Mouse (Mus musculus) liver, embryonic 13.5 days (tissue): ENCODE results near the gene BC030867. TPM values are rescaled to one million over a fixed set of nuclear protein-coding genes. Genes with fewer than 3 reads are reported as not detected.

Experiments
- ATAC-seq: fragments of 200-750 bp; cut with Nextera tagmentation; 2 replicates; pipeline ENCODE4 v1.8.0; 2017; ENCODE audit warnings: low read depth, mild to moderate bottlenecking, moderate number of reproducible peaks, moderate library complexity
- DNase-seq: peaks from one replicate; pipeline ENCODE4 v3.0.0; 2022
- H3K27ac ChIP-seq: fragments of 300-500 bp; sonication (generic); 2 replicates; pipeline ENCODE4 v1.5.1; 2015; ENCODE audit warnings: moderate library complexity, mild to moderate bottlenecking, inconsistent platforms
- H3K27me3 ChIP-seq: fragments of 300-500 bp; sonication (generic); 2 replicates; pipeline ENCODE4 v1.6.1; 2015; ENCODE audit warnings: mild to moderate bottlenecking, inconsistent platforms
- H3K36me3 ChIP-seq: fragments of 300-500 bp; sonication (generic); 2 replicates; pipeline ENCODE4 v1.6.1; 2015; ENCODE audit warnings: mild to moderate bottlenecking, inconsistent platforms
- H3K4me1 ChIP-seq: fragments of 300-500 bp; sonication (generic); replicated peaks from 2 replicates; pipeline ENCODE4 v1.6.1; 2015; ENCODE audit warnings: inconsistent platforms
- H3K4me2 ChIP-seq: fragments of 300-500 bp; sonication (generic); 2 replicates; pipeline ENCODE4 v1.6.1; 2015; ENCODE audit warnings: inconsistent platforms, mild to moderate bottlenecking, moderate library complexity
- H3K4me3 ChIP-seq: fragments of 300-500 bp; sonication (generic); replicated peaks from 2 replicates; pipeline ENCODE4 v1.5.1; 2015; ENCODE audit warnings: mild to moderate bottlenecking, inconsistent platforms
- H3K9ac ChIP-seq: fragments of 300-500 bp; sonication (generic); 2 replicates; pipeline ENCODE4 v1.6.1; 2015; ENCODE audit warnings: mild to moderate bottlenecking, inconsistent platforms
- H3K9me3 ChIP-seq: fragments of 300-500 bp; sonication (generic); replicated peaks from 2 replicates; pipeline ENCODE4 v1.6.1; 2016; ENCODE audit warnings: inconsistent platforms
- WGBS: fragments of 180-500 bp; shearing (Covaris S2); methylation state at CpG from one replicate; pipeline ENCODE4 v1.1.7; 2015; ENCODE audit not compliant: insufficient replicate concordance; 5-methylcytosine and 5-hydroxymethylcytosine counted together
- polyA plus RNA-seq: library from polyadenylated mRNA; unstranded; fragments of >200 nt; fragmentation: Nextera tagmentation; extraction: Ambion mirVana; gene quantifications from 2 replicates; pipeline ENCODE4 v1.2.1, GENCODE M21; 2015

The BC030867 gene
- polyA plus RNA-seq, 1 experiment from 2014 or later: 14.6 TPM

- Histone ChIP-seq H3K4me3 (no peak overlapping the region), H3K9ac (no peak overlapping the region), H3K27me3 (no peaks in the 10 kb centered on the region), H3K9me3 (no peaks in the 10 kb centered on the region), H3K36me3 (0 out of 2 replicates have a peak, but pooled peaks cover 3% of the 10 kb centered on the region), H3K4me1 (peaks cover 90% of the 10 kb centered on the region), H3K27ac (peak overlapping the region; percentile 65), H3K4me2 (peak overlapping the region; percentile 41)
- 72% methylated on average over 11 of the region's 11 CpGs for WGBS
- ATAC-seq (no peak), DNase-seq (no peak)
Measured at GRCm38 (mm10) chr11:102215511-102215910, 33.2 kb upstream of the BC030867 start.

GRCm38 (mm10) chr11:102216056-102216885 lies 32.4 kb upstream of the BC030867 start:
- H3K9me3 ChIP-seq: no peaks in the 10 kb centered on the region
- peaks cover 90% of the 10 kb centered on the region for H3K4me1 ChIP-seq
- no peaks in the 10 kb centered on the region; the same call in 1 of the 2 replicates for H3K27me3 ChIP-seq
- DNase-seq: no peak
- no peak for ATAC-seq
- H3K9ac ChIP-seq: peak overlapping the region; percentile 31; the same call in 1 of the 2 replicates
- peak overlapping the region; percentile 65 for H3K27ac ChIP-seq
- H3K4me2 ChIP-seq: peak overlapping the region; percentile 85
- 47% methylated on average over 12 of the region's 12 CpGs for WGBS
- peak overlapping the region; percentile 61; the same call in 1 of the 2 replicates for H3K4me3 ChIP-seq
- H3K36me3 ChIP-seq: 0 out of 2 replicates have a peak, but pooled peaks cover 3% of the 10 kb centered on the region

DNA sequence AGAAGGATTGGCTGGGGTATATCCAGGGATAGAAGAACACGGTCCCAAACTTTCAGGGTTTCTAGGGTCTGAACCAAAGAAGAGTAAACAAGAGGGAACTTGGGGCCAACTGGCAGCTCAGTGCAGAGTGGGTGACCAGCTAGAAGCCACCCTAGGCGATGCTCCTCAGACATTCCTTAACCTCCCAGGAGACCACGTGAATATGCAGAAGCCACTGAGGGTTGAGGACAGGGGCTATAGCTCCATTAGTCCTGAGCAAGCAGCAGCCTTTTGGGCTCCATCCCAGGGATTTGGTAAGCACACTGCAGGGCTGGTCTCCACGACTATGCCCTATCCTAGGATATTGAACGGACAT lies 31.8 kb upstream of the BC030867 start:
- ATAC-seq (no peak), DNase-seq (no peak)
- WGBS: 55% methylated on average over 5 of the region's 5 CpGs
- Histone ChIP-seq H3K9ac (no peak overlapping the region), H3K4me2 (peak overlapping the region; percentile 85), H3K27ac (peak overlapping the region; percentile 54), H3K4me3 (peak overlapping the region; percentile 61; the same call in 1 of the 2 replicates), H3K27me3 (no peaks in the 10 kb centered on the region; the same call in 1 of the 2 replicates), H3K36me3 (0 out of 2 replicates have a peak, but pooled peaks cover 2% of the 10 kb centered on the region), H3K9me3 (no peaks in the 10 kb centered on the region), H3K4me1 (peaks cover 91% of the 10 kb centered on the region)

DNA sequence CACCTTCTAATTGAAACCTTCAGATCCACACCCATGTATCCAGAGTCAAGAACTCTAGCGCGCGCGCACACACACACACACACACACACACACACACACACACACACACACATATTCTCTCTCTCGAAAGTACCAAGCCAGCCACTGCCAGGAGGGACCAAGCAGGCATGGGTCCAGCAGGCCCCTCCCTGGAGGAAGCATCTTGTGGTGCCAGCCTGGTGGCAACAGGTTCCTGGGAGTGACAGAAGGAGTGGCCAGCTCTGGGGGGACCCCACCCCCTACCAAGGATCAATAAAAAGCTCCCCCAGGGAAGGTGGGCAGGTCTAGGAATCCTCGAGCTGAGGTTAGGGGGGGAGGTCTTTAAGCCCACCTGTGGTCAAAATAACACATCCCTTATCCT lies 31.3 kb upstream of the BC030867 start:
- H3K4me3 ChIP-seq: peak overlapping the region; percentile 61
- H3K4me1 ChIP-seq: peaks cover 90% of the 10 kb centered on the region
- DNase-seq (no peak), ATAC-seq (no peak)
- WGBS: 52% methylated on average over 6 of the region's 6 CpGs
- H3K27ac ChIP-seq: no peak overlapping the region
- H3K36me3 ChIP-seq: no peaks in the 10 kb centered on the region
- H3K27me3 ChIP-seq: no peaks in the 10 kb centered on the region; the same call in 1 of the 2 replicates
- no peaks in the 10 kb centered on the region for H3K9me3 ChIP-seq
- H3K9ac ChIP-seq: peak overlapping the region; percentile 69; the same call in 1 of the 2 replicates
- peak overlapping the region; percentile 85 for H3K4me2 ChIP-seq

GRCm38 (mm10) chr11:102217876-102218430 lies 30.7 kb upstream of the BC030867 start:
- Histone ChIP-seq H3K9me3 (no peaks in the 10 kb centered on the region), H3K4me2 (peak overlapping the region; percentile 85), H3K9ac (peak overlapping the region; percentile 69), H3K27ac (peak overlapping the region; percentile 71), H3K27me3 (no peaks in the 10 kb centered on the region; the same call in 1 of the 2 replicates), H3K4me3 (peak overlapping the region; percentile 61), H3K4me1 (peaks cover 92% of the 10 kb centered on the region), H3K36me3 (no peaks in the 10 kb centered on the region)
- WGBS: 32% methylated on average over 7 of the region's 7 CpGs
- no peak for ATAC-seq
- no peak for DNase-seq

DNA sequence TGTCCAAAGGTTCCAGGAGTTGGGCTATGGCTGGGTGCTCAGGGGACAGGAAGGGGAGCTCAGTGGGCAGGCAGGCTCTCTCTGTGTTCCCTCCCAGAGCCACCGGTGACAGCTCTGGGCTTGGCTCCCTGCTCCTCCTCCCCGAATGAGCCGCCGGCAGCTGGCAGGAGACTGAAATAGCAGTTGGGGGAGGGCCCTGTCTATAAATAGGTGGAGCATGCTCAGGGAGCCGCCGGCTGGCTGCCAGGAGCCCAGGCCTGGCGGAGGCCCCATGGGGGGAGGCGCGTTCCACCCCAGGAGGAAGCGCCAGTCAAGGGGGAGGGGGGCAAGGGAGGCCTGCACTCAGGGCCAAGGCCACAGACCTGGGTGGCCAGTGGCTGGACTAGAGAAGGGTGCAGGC lies 29.9 kb upstream of the BC030867 start:
- peaks cover 4% of the 10 kb centered on the region; the same call in 1 of the 2 replicates for H3K27me3 ChIP-seq
- H3K27ac ChIP-seq: peak overlapping the region; percentile 71
- H3K4me1 ChIP-seq: peaks cover 94% of the 10 kb centered on the region
- H3K4me2 ChIP-seq: peak overlapping the region; percentile 85
- no peaks in the 10 kb centered on the region for H3K9me3 ChIP-seq
- DNase-seq: peak; percentile 78
- H3K4me3 ChIP-seq: peak overlapping the region; percentile 61
- H3K36me3 ChIP-seq: no peaks in the 10 kb centered on the region
- 0% methylated on average over 10 of the region's 10 CpGs for WGBS
- H3K9ac ChIP-seq: peak overlapping the region; percentile 69
- peak; percentile 85 for ATAC-seq

DNA sequence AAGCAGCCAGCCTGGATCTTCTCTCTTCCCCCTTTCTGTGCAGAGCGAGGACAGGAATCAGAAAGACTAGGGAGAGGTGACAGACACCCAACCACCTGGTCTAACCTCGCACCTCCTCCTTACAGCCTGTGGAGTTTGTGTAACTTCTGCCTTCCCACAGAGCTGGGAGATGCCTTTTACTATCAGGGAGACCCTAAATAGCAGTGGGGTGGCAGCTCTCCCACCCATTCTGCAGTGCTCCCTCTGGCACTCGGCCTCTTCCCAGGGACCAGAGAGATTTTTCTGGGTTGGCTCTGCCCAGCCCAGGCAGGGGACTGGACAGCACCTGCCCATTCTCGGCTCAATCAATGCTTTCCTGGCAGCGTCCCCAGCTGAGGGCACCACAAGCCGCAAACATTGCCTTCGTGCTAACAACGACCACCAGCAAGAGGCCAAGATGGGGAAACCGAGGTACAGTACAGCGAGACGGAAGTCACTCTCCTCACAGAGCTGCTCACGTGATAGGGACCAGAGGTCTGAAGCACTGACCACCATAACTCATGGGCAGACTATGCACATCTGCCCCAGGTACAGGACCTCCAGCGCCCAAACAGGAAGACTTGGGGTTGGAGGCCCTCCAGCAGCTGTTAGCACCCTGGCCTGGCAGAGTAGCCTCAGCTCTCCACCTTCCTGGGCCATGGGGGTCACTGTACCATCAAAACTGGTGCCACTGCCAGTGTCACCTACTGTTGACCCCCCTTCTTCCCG lies 29.3 kb upstream of the BC030867 start:
- ATAC-seq (no peak), DNase-seq (no peak)
- 52% methylated on average over 14 of the region's 14 CpGs for WGBS
- no peaks in the 10 kb centered on the region for H3K36me3 ChIP-seq
- H3K4me3 ChIP-seq: peak overlapping the region; percentile 61
- no peaks in the 10 kb centered on the region for H3K9me3 ChIP-seq
- peaks cover 94% of the 10 kb centered on the region for H3K4me1 ChIP-seq
- peak overlapping the region; percentile 85 for H3K4me2 ChIP-seq
- H3K9ac ChIP-seq: peak overlapping the region; percentile 69
- H3K27me3 ChIP-seq: peaks cover 4% of the 10 kb centered on the region
- H3K27ac ChIP-seq: peak overlapping the region; percentile 71

DNA sequence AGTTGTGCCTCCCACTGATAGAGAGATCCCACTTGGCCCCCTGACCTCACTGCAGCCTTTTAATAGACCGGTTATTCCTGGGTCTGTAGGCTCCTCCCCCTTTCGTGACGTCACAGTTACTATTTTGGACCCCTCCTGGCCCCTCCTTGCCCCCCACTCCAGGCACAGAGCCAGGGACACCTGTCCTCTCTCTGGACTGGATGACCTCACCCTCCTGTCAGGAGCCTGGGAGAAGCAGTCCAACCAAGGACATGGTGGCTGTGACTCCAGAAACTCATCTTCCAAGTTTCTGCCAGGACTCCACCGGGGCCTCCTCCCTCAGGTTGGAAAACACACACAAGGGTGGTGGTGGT lies 28.7 kb upstream of the BC030867 start:
- Histone ChIP-seq H3K4me1 (peaks cover 94% of the 10 kb centered on the region), H3K27me3 (peaks cover 10% of the 10 kb centered on the region), H3K27ac (no peak overlapping the region), H3K4me2 (0 out of 2 replicates have a peak overlapping the region, but pooled peaks have one; percentile 85), H3K9ac (no peak overlapping the region), H3K9me3 (no peaks in the 10 kb centered on the region), H3K4me3 (no peak overlapping the region), H3K36me3 (no peaks in the 10 kb centered on the region)
- ATAC-seq: no peak
- 39% methylated on average over 4 of the region's 4 CpGs for WGBS
- DNase-seq: no peak

- DNase-seq (no peak), ATAC-seq (no peak)
- 36% methylated on average over 6 of the region's 6 CpGs for WGBS
- Histone ChIP-seq H3K9me3 (no peaks in the 10 kb centered on the region), H3K4me3 (no peak overlapping the region), H3K4me1 (peaks cover 92% of the 10 kb centered on the region), H3K4me2 (0 out of 2 replicates have a peak overlapping the region, but pooled peaks have one; percentile 85), H3K36me3 (no peaks in the 10 kb centered on the region), H3K27me3 (peaks cover 13% of the 10 kb centered on the region), H3K9ac (0 out of 2 replicates have a peak overlapping the region, but pooled peaks have one; percentile 11), H3K27ac (no peak overlapping the region)
Measured at GRCm38 (mm10) chr11:102220451-102220850, 28.2 kb upstream of the BC030867 start.

GRCm38 (mm10) chr11:102221243-102221953 lies 27.3 kb upstream of the BC030867 start:
- H3K27ac ChIP-seq: no peak overlapping the region

More at GRCm38 (mm10) chr11:102221243-102221953, 27.3 kb upstream of the BC030867 start:
- no peaks in the 10 kb centered on the region for H3K36me3 ChIP-seq
- H3K4me2 ChIP-seq: no peak overlapping the region
- WGBS: 57% methylated on average over 8 of the region's 8 CpGs
- H3K27me3 ChIP-seq: peaks cover 19% of the 10 kb centered on the region
- H3K9me3 ChIP-seq: no peaks in the 10 kb centered on the region
- peaks cover 87% of the 10 kb centered on the region for H3K4me1 ChIP-seq
- no peak overlapping the region for H3K4me3 ChIP-seq
- ATAC-seq (no peak), DNase-seq (no peak)
- H3K9ac ChIP-seq: no peak overlapping the region
